Mouse (Mus musculus): Measurements from ENCODE around the gene Grik4. TPM values are rescaled to one million over a fixed set of nuclear protein-coding genes. Genes with fewer than 3 reads are reported as not detected.
"Not testable (repeated sequence)": the region's sequence is repeated elsewhere in the genome, so short reads cannot be mapped to it uniquely, and the experiment has no call there.

The Grik4 gene
- polyA plus RNA-seq (2012; ENCODE audit: insufficient read depth, insufficient read length, missing spikeins) = 0.21 and 0.36 TPM in 2 replicates

- Histone ChIP-seq H3K27ac (replicated peaks; ENCODE audit: low read depth, low read length) (no peak within 1 kb of the TSS), H3K4me3 (ENCODE audit: insufficient read depth, low read depth, low read length) (peak within 1 kb of the TSS; percentile 53), H3K4me1 (ENCODE audit: control insufficient read depth, insufficient read depth, insufficient read length, low read length) (no peaks in the 10 kb centered on the region; the same call in 1 of the 2 replicates)
Observed at GRCm38 (mm10) chr9:42943781-42944535, at the start of gene Grik4. TSS of gene Grik4 (minus strand) at chr9:42944493.

GRCm38 (mm10) chr9:42993659-42994058 lies 49.4 kb upstream of the Grik4 start:
- Histone ChIP-seq H3K4me3 (ENCODE audit: insufficient read depth, low read depth, low read length) (no peak overlapping the region), H3K27ac (replicated peaks; ENCODE audit: low read depth, low read length) (no peak overlapping the region), H3K4me1 (ENCODE audit: control insufficient read depth, insufficient read depth, insufficient read length, low read length) (no peaks in the 10 kb centered on the region)

GRCm38 (mm10) chr9:42987988-42988387 lies 43.7 kb upstream of the Grik4 start:
- no peak overlapping the region for H3K27ac ChIP-seq (replicated peaks; ENCODE audit: low read depth, low read length)
- no peaks in the 10 kb centered on the region for H3K4me1 ChIP-seq (ENCODE audit: control insufficient read depth, insufficient read depth, insufficient read length, low read length)
- no peak overlapping the region for H3K4me3 ChIP-seq (ENCODE audit: insufficient read depth, low read depth, low read length)

GRCm38 (mm10) chr9:42968894-42969521 lies 24.7 kb upstream of the Grik4 start:
- no peaks in the 10 kb centered on the region for H3K4me1 ChIP-seq (ENCODE audit: control insufficient read depth, insufficient read depth, insufficient read length, low read length)
- no peak overlapping the region for H3K27ac ChIP-seq (replicated peaks; ENCODE audit: low read depth, low read length)
- no peak overlapping the region for H3K4me3 ChIP-seq (ENCODE audit: insufficient read depth, low read depth, low read length)

- Histone ChIP-seq H3K27ac (replicated peaks; ENCODE audit: low read depth, low read length) (no peak overlapping the region), H3K4me3 (ENCODE audit: insufficient read depth, low read depth, low read length) (no peak overlapping the region), H3K4me1 (ENCODE audit: control insufficient read depth, insufficient read depth, insufficient read length, low read length) (no peaks in the 10 kb centered on the region)
Observed at GRCm38 (mm10) chr9:42967731-42968130, 23.4 kb upstream of the Grik4 start.

- H3K27ac ChIP-seq (replicated peaks; ENCODE audit: low read depth, low read length); H3K4me3 ChIP-seq (ENCODE audit: insufficient read depth, low read depth, low read length); H3K4me1 ChIP-seq (ENCODE audit: control insufficient read depth, insufficient read depth, insufficient read length, low read length): not testable (repeated sequence)
Observed at GRCm38 (mm10) chr9:42964809-42965208, 20.5 kb upstream of the Grik4 start.

- Histone ChIP-seq H3K4me3 (ENCODE audit: insufficient read depth, low read depth, low read length) (no peak overlapping the region), H3K4me1 (ENCODE audit: control insufficient read depth, insufficient read depth, insufficient read length, low read length) (no peaks in the 10 kb centered on the region), H3K27ac (replicated peaks; ENCODE audit: low read depth, low read length) (no peak overlapping the region)
Observed at GRCm38 (mm10) chr9:42964366-42964765, 20.1 kb upstream of the Grik4 start.

- H3K4me1 ChIP-seq (ENCODE audit: control insufficient read depth, insufficient read depth, insufficient read length, low read length) = peaks cover 2% of the 10 kb centered on the region; the same call in 1 of the 2 replicates
- no peak overlapping the region for H3K4me3 ChIP-seq (ENCODE audit: insufficient read depth, low read depth, low read length)
- H3K27ac ChIP-seq (replicated peaks; ENCODE audit: low read depth, low read length) = no peak overlapping the region
Observed at GRCm38 (mm10) chr9:42962506-42962905, 18.2 kb upstream of the Grik4 start.

- H3K4me3 ChIP-seq (ENCODE audit: insufficient read depth, low read depth, low read length) = no peak overlapping the region
Observed at GRCm38 (mm10) chr9:42958401-42958800, 14.1 kb upstream of the Grik4 start.

GRCm38 (mm10) chr9:42948381-42948780 lies 4.1 kb upstream of the Grik4 start:
- Histone ChIP-seq H3K4me1 (ENCODE audit: control insufficient read depth, insufficient read depth, insufficient read length, low read length) (no peaks in the 10 kb centered on the region), H3K27ac (replicated peaks; ENCODE audit: low read depth, low read length) (no peak overlapping the region), H3K4me3 (ENCODE audit: insufficient read depth, low read depth, low read length) (no peak overlapping the region)

More at GRCm38 (mm10) chr9:42958401-42958800, 14.1 kb upstream of the Grik4 start:
- Histone ChIP-seq H3K4me1 (ENCODE audit: control insufficient read depth, insufficient read depth, insufficient read length, low read length) (peaks cover 2% of the 10 kb centered on the region; the same call in 1 of the 2 replicates), H3K27ac (replicated peaks; ENCODE audit: low read depth, low read length) (no peak overlapping the region)

GRCm38 (mm10) chr9:42945174-42945573 lies 881 bp upstream of the Grik4 start:
- Histone ChIP-seq H3K27ac (replicated peaks; ENCODE audit: low read depth, low read length) (no peak overlapping the region), H3K4me3 (ENCODE audit: insufficient read depth, low read depth, low read length) (no peak overlapping the region), H3K4me1 (ENCODE audit: control insufficient read depth, insufficient read depth, insufficient read length, low read length) (no peaks in the 10 kb centered on the region; the same call in 1 of the 2 replicates)

- Histone ChIP-seq H3K4me3 (ENCODE audit: insufficient read depth, low read depth, low read length) (peak overlapping the region; percentile 53), H3K27ac (replicated peaks; ENCODE audit: low read depth, low read length) (no peak overlapping the region), H3K4me1 (ENCODE audit: control insufficient read depth, insufficient read depth, insufficient read length, low read length) (no peaks in the 10 kb centered on the region; the same call in 1 of the 2 replicates)
Observed at GRCm38 (mm10) chr9:42944536-42945006, 278 bp upstream of the Grik4 start.

- no peak overlapping the region for H3K27ac ChIP-seq (replicated peaks; ENCODE audit: low read depth, low read length)
- no peaks in the 10 kb centered on the region; the same call in 1 of the 2 replicates for H3K4me1 ChIP-seq (ENCODE audit: control insufficient read depth, insufficient read depth, insufficient read length, low read length)
- H3K4me3 ChIP-seq (ENCODE audit: insufficient read depth, low read depth, low read length) = no peak overlapping the region
Observed at GRCm38 (mm10) chr9:42943057-42943529, 1.2 kb downstream of the Grik4 start.

- no peak overlapping the region for H3K4me3 ChIP-seq (ENCODE audit: insufficient read depth, low read depth, low read length)
- no peak overlapping the region for H3K27ac ChIP-seq (replicated peaks; ENCODE audit: low read depth, low read length)
- H3K4me1 ChIP-seq (ENCODE audit: control insufficient read depth, insufficient read depth, insufficient read length, low read length) = no peaks in the 10 kb centered on the region; the same call in 1 of the 2 replicates
Observed at GRCm38 (mm10) chr9:42942148-42942547, 2.1 kb downstream of the Grik4 start.

- H3K4me3 ChIP-seq (ENCODE audit: insufficient read depth, low read depth, low read length) = no peak overlapping the region
- H3K27ac ChIP-seq (replicated peaks; ENCODE audit: low read depth, low read length) = no peak overlapping the region
- H3K4me1 ChIP-seq (ENCODE audit: control insufficient read depth, insufficient read depth, insufficient read length, low read length) = no peaks in the 10 kb centered on the region
Observed at GRCm38 (mm10) chr9:42932146-42932545, 12.1 kb downstream of the Grik4 start.

All from brown adipose tissue, adult 24 weeks (tissue).